Mouse (Mus musculus) bone marrow, adult 2 months (tissue): Measurements from ENCODE around the gene Clec4g.

Source experiments
- CTCF ChIP-seq: fragments of 200-500 bp; IDR thresholded peaks from 2 replicates; pipeline ENCODE4 v1.5.1; 2011; ENCODE audit warnings: low read length, control low read depth; ENCODE audit not compliant: control insufficient read depth, insufficient read depth
- POLR2A ChIP-seq: fragments of 200-500 bp; IDR thresholded peaks from 2 replicates; pipeline ENCODE4 v1.6.1; 2011; ENCODE audit warnings: low read depth, mild to moderate bottlenecking, control low read depth, low read length, borderline replicate concordance; ENCODE audit not compliant: control insufficient read depth

DNA sequence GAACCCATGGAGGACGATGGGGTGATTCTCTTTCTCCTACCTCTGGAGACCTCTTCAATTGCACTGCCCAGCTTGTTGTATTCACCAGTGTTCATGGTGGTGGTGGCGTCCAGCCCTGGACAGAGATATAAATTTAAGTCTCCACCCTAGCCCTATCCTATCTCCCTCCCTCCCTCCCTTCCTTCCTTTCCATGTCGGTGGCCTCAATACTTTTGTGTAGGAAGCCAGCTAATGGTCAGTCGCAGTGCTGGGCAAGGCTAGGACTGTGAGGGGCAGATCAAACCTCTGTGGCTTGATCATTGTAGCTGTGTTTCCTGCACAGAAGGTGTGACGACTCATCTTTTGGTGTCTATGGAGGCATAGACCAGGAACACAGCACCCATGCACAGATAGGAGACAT, at the start of gene Clec4g:
- TF ChIP-seq CTCF (no peak), POLR2A (no peak)
